Mouse (Mus musculus) forebrain, embryonic 13.5 days (tissue): ENCODE measurements around the gene Yes1. TPM values are rescaled to one million over a fixed set of nuclear protein-coding genes. Genes with fewer than 3 reads are reported as not detected.
"Not testable (repeated sequence)": the region's sequence is repeated elsewhere in the genome, so short reads cannot be mapped to it uniquely, and the experiment has no call there.

Experiments used
- ATAC-seq: fragments of 200-750 bp; cut with Nextera tagmentation; 2 replicates; pipeline ENCODE4 v1.8.0; 2017
- H3K27ac ChIP-seq: fragments of 300-500 bp; sonication (generic); 2 replicates; pipeline ENCODE4 v1.5.1; 2015; ENCODE audit warnings: inconsistent platforms, mild to moderate bottlenecking, moderate library complexity
- H3K27me3 ChIP-seq: fragments of 300-500 bp; sonication (generic); 2 replicates; pipeline ENCODE4 v1.6.1; 2015; ENCODE audit warnings: mild to moderate bottlenecking, inconsistent platforms
- H3K36me3 ChIP-seq: fragments of 300-500 bp; sonication (generic); 2 replicates; pipeline ENCODE4 v1.6.1; 2015; ENCODE audit warnings: mild to moderate bottlenecking, inconsistent platforms; ENCODE audit not compliant: poor library complexity, severe bottlenecking
- H3K4me1 ChIP-seq: fragments of 300-500 bp; sonication (generic); 2 replicates; pipeline ENCODE4 v1.6.1; 2015; ENCODE audit warnings: inconsistent platforms
- H3K4me2 ChIP-seq: fragments of 300-500 bp; sonication (generic); 2 replicates; pipeline ENCODE4 v1.6.1; 2015; ENCODE audit warnings: inconsistent platforms, mild to moderate bottlenecking, moderate library complexity
- H3K4me3 ChIP-seq: fragments of 300-500 bp; sonication (generic); 2 replicates; pipeline ENCODE4 v1.5.1; 2015; ENCODE audit warnings: mild to moderate bottlenecking, inconsistent platforms
- H3K9ac ChIP-seq: fragments of 300-500 bp; sonication (generic); 2 replicates; pipeline ENCODE4 v1.6.1; 2015; ENCODE audit warnings: mild to moderate bottlenecking, inconsistent platforms
- H3K9me3 ChIP-seq: fragments of 300-500 bp; sonication (generic); replicated peaks from 2 replicates; pipeline ENCODE4 v1.6.1; 2016; ENCODE audit warnings: inconsistent platforms
- WGBS: fragments of 180-500 bp; shearing (Covaris S2); methylation state at CpG from one replicate; pipeline ENCODE4 v1.1.7; 2015; 5-methylcytosine and 5-hydroxymethylcytosine counted together
- polyA plus RNA-seq: library from polyadenylated mRNA; unstranded; fragments of >200 nt; fragmentation: Nextera tagmentation; extraction: Ambion mirVana; gene quantifications from 2 replicates; pipeline ENCODE4 v1.2.1, GENCODE M21; 2015

Gene Yes1
- polyA plus RNA-seq, 1 experiment from 2014 or later, result 24.8 TPM

- 67% methylated on average over 4 of the region's 4 CpGs for WGBS
- H3K4me1 ChIP-seq, result peaks cover 11% of the 10 kb centered on the region
- peak overlapping the region; percentile 9; the same call in 1 of the 2 replicates for H3K9ac ChIP-seq
- H3K4me2 ChIP-seq, result peak overlapping the region; percentile 70
- no peak overlapping the region for H3K27ac ChIP-seq
- no peak overlapping the region for H3K4me3 ChIP-seq
- no peaks in the 10 kb centered on the region for H3K9me3 ChIP-seq
- ATAC-seq, result no peak
- H3K36me3 ChIP-seq, result no peaks in the 10 kb centered on the region
- no peaks in the 10 kb centered on the region for H3K27me3 ChIP-seq
Measured at GRCm38 (mm10) chr5:32712221-32713041, 101.5 kb downstream of the Yes1 start.

DNA sequence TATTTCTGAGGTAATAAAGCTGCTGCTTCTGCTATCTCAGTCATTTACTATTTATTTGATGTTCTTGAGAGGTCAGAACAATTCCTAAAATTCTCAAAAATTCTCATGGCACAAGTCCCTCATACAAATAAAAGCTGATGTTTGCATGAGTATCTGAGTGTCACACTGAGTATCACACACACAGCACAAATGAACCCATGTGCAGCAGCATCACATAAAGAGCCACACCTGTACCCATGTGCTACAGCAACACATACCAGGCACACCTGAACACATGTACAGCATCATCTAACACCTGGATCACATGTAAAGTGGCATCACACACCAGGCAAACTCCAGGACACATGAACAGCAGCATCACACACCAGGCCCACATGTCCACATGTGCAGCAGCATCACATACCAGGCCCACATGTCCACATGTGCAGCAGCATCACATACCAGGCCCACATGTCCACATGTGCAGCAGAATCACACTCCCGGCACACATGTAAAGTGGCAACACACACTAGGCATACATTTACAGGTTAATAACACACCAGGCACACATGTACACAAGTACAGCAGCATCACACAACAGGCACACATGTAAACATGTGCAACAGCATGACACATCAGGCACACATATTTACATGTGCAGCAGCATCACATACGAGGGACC, 102.2 kb downstream of the Yes1 start:
- Histone ChIP-seq H3K36me3 (no peaks in the 10 kb centered on the region), H3K4me1 (peaks cover 11% of the 10 kb centered on the region), H3K27ac (peak overlapping the region; percentile 84), H3K27me3 (no peaks in the 10 kb centered on the region), H3K4me3 (peak overlapping the region; percentile 62), H3K9ac (peak overlapping the region; percentile 70), H3K4me2 (peak overlapping the region; percentile 70), H3K9me3 (no peaks in the 10 kb centered on the region)
- ATAC-seq, result no peak
- WGBS, result 21% methylated on average over 2 of the region's 2 CpGs

GRCm38 (mm10) chr5:32713703-32714467, 102.9 kb downstream of the Yes1 start:
- ATAC-seq, result peak; percentile 98
- Histone ChIP-seq H3K4me2 (peak overlapping the region; percentile 70), H3K9me3 (no peaks in the 10 kb centered on the region), H3K27ac (peak overlapping the region; percentile 84), H3K27me3 (no peaks in the 10 kb centered on the region), H3K9ac (peak overlapping the region; percentile 70), H3K4me1 (peaks cover 11% of the 10 kb centered on the region), H3K4me3 (peak overlapping the region; percentile 62), H3K36me3 (no peaks in the 10 kb centered on the region)
- WGBS, result 1% methylated on average over 55 of the region's 55 CpGs

DNA sequence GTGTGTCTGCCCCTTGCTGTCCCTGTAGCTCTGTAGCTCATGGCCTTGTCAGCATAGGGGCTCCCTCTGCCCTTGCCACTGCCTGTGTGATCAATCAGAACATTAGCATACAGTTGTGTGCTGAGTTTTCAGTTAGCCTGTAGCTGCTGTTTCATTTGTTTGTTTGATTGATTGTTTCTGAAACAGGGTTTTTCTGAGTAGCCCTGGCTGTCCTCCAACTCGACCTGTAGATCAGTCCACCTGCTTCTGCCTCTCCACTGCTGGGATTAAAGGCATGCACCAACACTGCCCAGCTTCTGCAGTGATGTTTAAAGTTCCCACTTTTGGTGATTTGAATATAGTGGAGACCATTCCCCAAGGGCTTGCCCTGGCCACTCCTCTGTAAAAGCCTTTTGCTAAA, 106.8 kb downstream of the Yes1 start:
- H3K36me3 ChIP-seq, result no peaks in the 10 kb centered on the region
- no peaks in the 10 kb centered on the region for H3K27me3 ChIP-seq
- H3K4me2 ChIP-seq, result no peak overlapping the region
- H3K9ac ChIP-seq, result no peak overlapping the region
- no peak for ATAC-seq
- H3K9me3 ChIP-seq, result no peaks in the 10 kb centered on the region
- no peak overlapping the region for H3K4me3 ChIP-seq
- 50% methylated on average over 1 of the region's 1 CpGs for WGBS
- peaks cover 6% of the 10 kb centered on the region for H3K4me1 ChIP-seq
- no peak overlapping the region for H3K27ac ChIP-seq

DNA sequence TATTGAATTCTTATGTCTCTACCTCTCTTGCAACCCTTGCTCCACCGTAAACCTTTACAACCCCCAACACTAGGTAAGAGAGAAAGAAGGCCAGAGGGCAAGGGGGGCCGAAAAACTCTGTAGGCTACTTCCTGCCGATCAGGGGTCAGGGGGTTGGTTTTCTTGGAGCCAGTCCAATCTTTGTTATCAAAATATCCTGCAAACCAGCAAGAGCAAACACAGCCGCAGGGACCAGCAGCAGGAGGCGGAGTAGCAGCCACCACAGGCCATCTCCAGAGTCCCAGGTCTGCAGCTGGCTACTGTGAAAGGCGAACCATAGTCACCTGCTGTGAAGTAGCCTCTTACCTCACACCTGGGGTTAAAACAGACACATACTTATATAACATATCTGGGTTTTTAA, 107.9 kb downstream of the Yes1 start:
- Histone ChIP-seq H3K4me2 (no peak overlapping the region), H3K36me3 (no peaks in the 10 kb centered on the region), H3K9ac (no peak overlapping the region), H3K4me1 (no peaks in the 10 kb centered on the region), H3K4me3 (no peak overlapping the region), H3K27ac (no peak overlapping the region), H3K9me3 (no peaks in the 10 kb centered on the region), H3K27me3 (no peaks in the 10 kb centered on the region)
- WGBS, result 72% methylated on average over 6 of the region's 6 CpGs
- ATAC-seq, result no peak

DNA sequence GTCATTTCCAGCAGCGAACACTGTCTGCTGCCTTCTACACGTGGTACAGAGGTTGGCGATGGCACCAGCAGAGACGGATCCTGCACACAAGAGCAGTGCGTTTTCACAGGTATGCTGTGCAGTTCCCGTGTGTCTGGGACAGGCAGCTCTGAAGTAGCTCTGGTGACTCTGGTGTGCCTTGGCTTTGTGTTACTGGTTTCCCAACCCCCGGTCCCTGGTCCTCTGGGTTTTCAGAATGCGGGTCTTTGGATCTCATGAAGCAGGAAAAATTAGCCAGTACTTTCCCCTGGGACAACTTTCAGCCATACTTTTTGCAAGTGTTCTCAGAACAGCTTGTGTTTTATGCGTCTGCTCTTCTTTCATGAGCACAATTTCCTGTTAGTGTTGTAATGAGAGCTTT, 109.4 kb downstream of the Yes1 start:
- H3K36me3 ChIP-seq, result no peaks in the 10 kb centered on the region
- ATAC-seq, result no peak
- H3K27me3 ChIP-seq, result no peaks in the 10 kb centered on the region
- WGBS, result 89% methylated on average over 9 of the region's 9 CpGs
- H3K27ac ChIP-seq, result no peak overlapping the region
- no peak overlapping the region for H3K4me3 ChIP-seq
- H3K4me2 ChIP-seq, result no peak overlapping the region
- no peaks in the 10 kb centered on the region for H3K4me1 ChIP-seq
- no peak overlapping the region for H3K9ac ChIP-seq
- no peaks in the 10 kb centered on the region for H3K9me3 ChIP-seq

DNA sequence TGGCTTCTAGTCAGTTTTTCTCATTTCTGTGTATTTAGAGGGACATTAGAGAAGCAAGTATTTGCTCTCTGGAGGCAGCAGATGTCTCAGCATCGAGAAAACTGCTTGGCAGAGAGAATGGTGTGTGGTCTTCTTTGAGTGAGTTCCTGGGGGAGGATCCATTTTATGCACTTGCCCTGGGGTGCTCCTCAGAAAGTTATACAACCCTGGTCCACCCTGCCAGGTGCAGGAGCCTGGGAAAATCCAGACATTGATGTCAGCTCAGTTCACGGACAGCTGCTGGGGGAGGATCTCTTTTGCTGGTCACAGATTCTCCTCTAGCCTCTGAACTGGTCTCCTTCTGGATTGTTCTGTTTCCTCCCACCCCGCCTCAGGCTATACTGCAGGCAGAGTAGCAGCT, 110.3 kb downstream of the Yes1 start:
- Histone ChIP-seq H3K36me3 (no peaks in the 10 kb centered on the region), H3K4me1 (no peaks in the 10 kb centered on the region), H3K4me3 (no peak overlapping the region), H3K9me3 (no peaks in the 10 kb centered on the region), H3K27me3 (no peaks in the 10 kb centered on the region), H3K4me2 (no peak overlapping the region), H3K27ac (no peak overlapping the region), H3K9ac (no peak overlapping the region)
- ATAC-seq, result no peak
- WGBS, result 76% methylated on average over 3 of the region's 3 CpGs

DNA sequence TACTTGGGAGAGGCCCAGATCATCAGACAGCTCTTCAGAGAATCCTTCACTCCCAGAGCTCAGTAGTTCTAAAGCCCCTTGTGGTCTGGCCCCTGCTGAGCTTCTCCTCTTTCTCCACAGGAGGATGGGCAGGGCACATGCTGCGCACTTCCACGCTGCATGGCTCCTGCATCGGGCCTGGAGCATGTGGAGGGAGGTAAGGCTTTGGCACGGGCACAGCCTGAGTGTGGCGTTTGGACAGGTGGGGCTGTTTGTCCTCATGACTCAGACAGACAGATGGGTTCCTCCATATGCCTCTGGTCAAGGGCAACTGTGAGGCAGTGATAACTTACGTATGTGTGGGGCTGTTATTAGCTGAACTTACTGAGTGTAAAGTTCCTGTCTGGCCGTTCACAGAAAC, 111.3 kb downstream of the Yes1 start:
- Histone ChIP-seq H3K4me3 (no peak overlapping the region), H3K4me1 (no peaks in the 10 kb centered on the region), H3K36me3 (no peaks in the 10 kb centered on the region), H3K9ac (no peak overlapping the region), H3K27me3 (no peaks in the 10 kb centered on the region), H3K4me2 (no peak overlapping the region), H3K9me3 (no peaks in the 10 kb centered on the region), H3K27ac (no peak overlapping the region)
- WGBS, result 74% methylated on average over 7 of the region's 7 CpGs
- no peak for ATAC-seq

GRCm38 (mm10) chr5:32722711-32723110, 111.7 kb downstream of the Yes1 start:
- H3K9ac ChIP-seq, ATAC-seq, H3K4me1 ChIP-seq, H3K4me3 ChIP-seq, H3K27ac ChIP-seq, H3K9me3 ChIP-seq, H3K27me3 ChIP-seq, H3K4me2 ChIP-seq, H3K36me3 ChIP-seq: not testable (repeated sequence)
- 89% methylated on average over 8 of the region's 8 CpGs for WGBS

DNA sequence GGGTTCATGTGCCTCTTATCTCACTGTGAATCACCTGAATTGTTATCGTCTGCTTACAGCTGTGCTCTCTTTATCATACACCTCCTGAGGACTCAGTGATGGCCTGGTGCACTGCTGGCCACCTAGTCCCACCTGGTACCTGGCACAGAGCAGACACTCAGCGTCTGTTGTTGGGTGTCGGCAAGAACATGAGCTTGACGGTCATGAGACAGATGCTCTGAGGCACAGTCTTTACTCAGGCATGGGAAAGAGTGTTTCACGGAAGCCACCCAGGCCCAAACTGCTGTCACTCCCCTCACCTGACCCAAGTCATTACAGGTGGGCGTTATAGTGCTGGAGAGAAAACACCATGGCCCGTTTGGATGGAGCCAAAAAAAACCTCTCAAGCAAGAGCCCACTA, 113.0 kb downstream of the Yes1 start:
- Histone ChIP-seq H3K9me3 (no peaks in the 10 kb centered on the region), H3K4me3 (no peak overlapping the region), H3K36me3 (no peaks in the 10 kb centered on the region), H3K9ac (no peak overlapping the region), H3K4me2 (no peak overlapping the region), H3K4me1 (no peaks in the 10 kb centered on the region), H3K27me3 (no peaks in the 10 kb centered on the region), H3K27ac (no peak overlapping the region)
- 87% methylated on average over 7 of the region's 7 CpGs for WGBS
- no peak for ATAC-seq

GRCm38 (mm10) chr5:32725397-32725796, 114.4 kb downstream of the Yes1 start:
- ATAC-seq, H3K4me3 ChIP-seq, H3K9ac ChIP-seq, H3K4me2 ChIP-seq, H3K4me1 ChIP-seq, H3K9me3 ChIP-seq, H3K27me3 ChIP-seq, H3K36me3 ChIP-seq, H3K27ac ChIP-seq: not testable (repeated sequence)
- WGBS, result 71% methylated on average over 3 of the region's 3 CpGs

DNA sequence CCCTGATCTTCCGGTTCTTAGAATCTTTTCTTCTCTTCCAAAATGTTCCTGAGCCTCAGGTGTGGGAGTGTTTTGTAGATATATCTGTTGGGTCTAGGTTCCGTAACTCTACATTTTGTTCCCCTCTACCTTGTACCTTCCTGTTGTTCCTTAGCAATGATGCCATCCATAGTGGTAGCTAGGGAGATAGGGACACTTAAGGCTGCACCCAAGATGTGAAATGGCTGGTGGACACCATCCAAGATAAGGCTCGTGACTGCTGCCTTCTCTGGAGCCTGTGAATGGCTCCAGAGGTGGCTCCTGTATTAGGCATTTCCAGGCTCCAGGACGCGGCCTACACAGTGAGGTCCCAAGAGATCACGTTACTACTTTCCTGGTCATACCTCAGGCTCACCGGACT, 117.3 kb downstream of the Yes1 start:
- Histone ChIP-seq H3K4me1 (no peaks in the 10 kb centered on the region), H3K36me3 (peaks cover 4% of the 10 kb centered on the region; the same call in 1 of the 2 replicates), H3K27ac (no peak overlapping the region), H3K4me2 (no peak overlapping the region), H3K4me3 (no peak overlapping the region), H3K9ac (no peak overlapping the region), H3K9me3 (no peaks in the 10 kb centered on the region), H3K27me3 (no peaks in the 10 kb centered on the region)
- 94% methylated on average over 7 of the region's 7 CpGs for WGBS
- ATAC-seq, result no peak
